Mouse (Mus musculus) lung, postnatal 0 days (tissue): ENCODE data around the gene Clic1.

ENCODE experiments used
- CTCF ChIP-seq: IDR thresholded peaks from 2 replicates; pipeline ENCODE4 v1.5.1; 2016; ENCODE audit warnings: antibody characterized with exemption, mild to moderate bottlenecking
- EP300 ChIP-seq: IDR thresholded peaks from 2 replicates; pipeline ENCODE4 v1.6.1; 2016; ENCODE audit warnings: antibody characterized with exemption, mild to moderate bottlenecking, control low read depth

DNA sequence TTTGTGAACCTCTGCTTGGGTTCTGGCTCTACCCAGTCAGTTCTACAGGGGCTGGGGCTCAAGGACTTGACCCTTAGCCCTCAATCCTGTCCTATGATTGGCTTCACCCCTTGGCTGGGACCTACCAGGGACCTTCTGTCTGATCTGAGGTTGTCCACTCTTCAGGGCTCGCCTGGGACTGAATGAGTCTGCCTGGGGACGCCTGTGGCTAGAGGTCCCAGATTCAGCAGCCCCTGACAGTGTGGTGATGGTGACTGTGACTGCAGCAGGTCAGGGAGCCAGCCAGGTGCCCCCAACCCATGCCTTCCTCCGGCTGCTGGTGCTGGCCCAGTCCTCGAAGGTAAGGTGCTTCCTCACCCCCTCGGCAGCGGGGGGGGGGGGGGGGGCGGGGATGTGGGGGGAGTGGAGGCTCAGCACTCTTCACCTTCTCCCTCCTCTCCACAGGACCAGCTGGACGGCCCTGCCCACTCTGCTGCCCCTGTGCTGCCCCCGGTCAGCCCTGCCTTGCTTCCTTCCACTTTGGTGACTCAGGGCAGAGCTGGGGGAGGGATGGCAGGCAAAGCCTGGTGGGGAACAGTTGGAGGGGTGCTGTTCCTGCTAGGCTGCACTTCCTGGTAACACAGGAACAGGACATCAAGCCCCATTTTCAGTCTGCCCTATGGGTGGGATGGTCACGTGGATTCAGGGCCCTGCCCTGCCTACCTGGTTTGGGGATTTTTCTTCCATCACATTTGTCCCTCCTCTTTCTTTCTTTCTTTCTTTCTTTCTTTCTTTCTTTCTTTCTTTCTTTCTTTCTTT, 24.9 kb upstream of the Clic1 start:
- no peak for TF ChIP-seq CTCF
- 0 out of 2 replicates have a peak, but pooled peaks have one; percentile 11 for TF ChIP-seq EP300
